In the genomic region with DNA sequence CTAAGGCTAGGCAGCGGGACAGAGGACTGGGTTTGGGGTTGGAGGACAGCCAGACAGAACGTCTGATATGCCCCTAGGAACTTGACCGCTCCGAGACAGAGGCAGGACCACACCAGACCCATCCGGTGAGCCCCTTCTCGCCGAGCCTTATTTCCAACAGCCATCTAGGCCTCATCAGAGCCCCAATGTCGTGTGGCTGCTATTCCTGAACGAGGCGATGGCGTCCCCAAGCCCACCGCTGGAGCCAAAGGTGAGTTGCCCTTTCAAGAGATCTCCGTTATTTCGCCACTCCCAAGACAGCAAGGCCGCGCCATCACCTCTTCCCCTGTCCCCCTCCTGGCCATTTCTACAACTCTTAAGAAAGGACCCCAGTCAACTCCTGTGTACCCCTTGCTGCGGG, we compare ENCODE assay signal across 8 mouse cellular contexts. TPM values are rescaled to one million over a fixed set of nuclear protein-coding genes. Genes with fewer than 3 reads are reported as not detected.
DNase-seq lines count a peak whose midpoint lies in the region; ATAC-seq lines count a peak whose summit lies in the region.

No protein-coding gene starts in this region.

- no peak for DNase-seq in kidney, postnatal 25 days
- peak; percentile 14 for DNase-seq in c-Kit-positive CD71-negative TER-119-negative erythroid progenitor cells, embryonic 14.5 days (ENCODE audit: low read depth)
- peak; percentile 57 for DNase-seq in midbrain, embryonic 14.5 days
- DNase-seq in gastrocnemius, postnatal 36 days, result no peak
- DNase-seq in layer of hippocampus, postnatal 36 days, result no peak
- DNase-seq in layer of hippocampus, adult 9-10 months (ENCODE audit: low spot score), result no peak

- H3K4me3 ChIP-seq in kidney, embryonic 14.5 days (ENCODE audit: low read length), result peak overlapping the region; percentile 55
- peak overlapping the region; percentile 74 for H3K4me3 ChIP-seq in hindbrain, embryonic 15.5 days
- H3K4me3 ChIP-seq in midbrain, embryonic 14.5 days (replicated peaks; ENCODE audit: low read depth, low read length), result peak overlapping the region; percentile 66

- H3K27ac ChIP-seq in kidney, embryonic 14.5 days (ENCODE audit: low read depth, low read length), result no peak overlapping the region
- H3K27ac ChIP-seq in hindbrain, embryonic 15.5 days (replicated peaks), result peak overlapping the region; percentile 70
- H3K27ac ChIP-seq in midbrain, embryonic 14.5 days (replicated peaks; ENCODE audit: low read depth, low read length), result peak overlapping the region; percentile 57

- peak overlapping the region; percentile 48 for H3K9ac ChIP-seq in kidney, embryonic 14.5 days (ENCODE audit: low read depth, low read length)
- peak overlapping the region; percentile 66 for H3K9ac ChIP-seq in hindbrain, embryonic 15.5 days
- peak overlapping the region; percentile 72 for H3K9ac ChIP-seq in midbrain, embryonic 14.5 days (replicated peaks; ENCODE audit: low read length)

- under 1% methylated on average over 17 of the region's 17 CpGs for WGBS in kidney, embryonic 14.5 days
- under 1% methylated on average over 17 of the region's 17 CpGs for WGBS in hindbrain, embryonic 15.5 days
- under 1% methylated on average over 17 of the region's 17 CpGs for WGBS in midbrain, embryonic 14.5 days

- peak overlapping the region; percentile 54 for H3K4me2 ChIP-seq in kidney, embryonic 14.5 days (replicated peaks; ENCODE audit: low read depth, low read length)
- H3K4me2 ChIP-seq in hindbrain, embryonic 15.5 days, result peak overlapping the region; percentile 78
- H3K4me2 ChIP-seq in midbrain, embryonic 14.5 days (ENCODE audit: low read length), result peak overlapping the region; percentile 74

- 0 out of 2 replicates have a peak, but pooled peaks cover 6% of the 10 kb centered on the region for H3K4me1 ChIP-seq in kidney, embryonic 14.5 days (ENCODE audit: control insufficient read depth, insufficient read depth, low read length)
- H3K4me1 ChIP-seq in hindbrain, embryonic 15.5 days (replicated peaks), result peaks cover 39% of the 10 kb centered on the region
- peaks cover 25% of the 10 kb centered on the region for H3K4me1 ChIP-seq in midbrain, embryonic 14.5 days (ENCODE audit: control insufficient read depth, insufficient read depth, low read length)

- H3K27me3 ChIP-seq in kidney, embryonic 14.5 days (ENCODE audit: control insufficient read depth, insufficient read depth, low read length), result no peaks in the 10 kb centered on the region
- no peaks in the 10 kb centered on the region for H3K27me3 ChIP-seq in hindbrain, embryonic 15.5 days
- no peaks in the 10 kb centered on the region for H3K27me3 ChIP-seq in midbrain, embryonic 14.5 days (ENCODE audit: control insufficient read depth, insufficient read depth, low read length)

- intact Hi-C loops in gastrocnemius, postnatal 36 days (cut with DNase I), result loop anchor here (5.0 kb wide), 1 partner anchor 36 kb away; no protein-coding TSS in a partner anchor

- no peaks in the 10 kb centered on the region for H3K9me3 ChIP-seq in kidney, embryonic 14.5 days (ENCODE audit: control insufficient read depth, low read length)
- no peaks in the 10 kb centered on the region for H3K9me3 ChIP-seq in hindbrain, embryonic 15.5 days
- no peaks in the 10 kb centered on the region for H3K9me3 ChIP-seq in midbrain, embryonic 14.5 days (ENCODE audit: control insufficient read depth, low read length)

- ATAC-seq in kidney, embryonic 14.5 days (ENCODE audit: low FRiP score, low TSS enrichment), result peak; percentile 81
- no peak; the same call in 1 of the 2 replicates for ATAC-seq in hindbrain, embryonic 15.5 days (ENCODE audit: low FRiP score, low read depth)
- peak; percentile 78 for ATAC-seq in midbrain, embryonic 14.5 days (ENCODE audit: low FRiP score, low TSS enrichment)

- peaks cover 4% of the 10 kb centered on the region; the same call in 1 of the 2 replicates for H3K36me3 ChIP-seq in kidney, embryonic 14.5 days (ENCODE audit: control insufficient read depth, insufficient read depth, low read length)
- peaks cover 24% of the 10 kb centered on the region for H3K36me3 ChIP-seq in hindbrain, embryonic 15.5 days
- peaks cover 14% of the 10 kb centered on the region for H3K36me3 ChIP-seq in midbrain, embryonic 14.5 days (ENCODE audit: control insufficient read depth, insufficient read depth, low read length)

RNA-seq across cellular contexts. Expression of gene Zfp189, which starts 0.4 kb away (rescaled TPM):
- 5.9 and 10.4 TPM in 2 replicates for polyA plus RNA-seq in kidney, embryonic 14.5 days (2014; fragmentation: Nextera tagmentation; extraction: Ambion mirVana)
- 11.3 and 11.8 TPM in 2 replicates for polyA plus RNA-seq in hindbrain, embryonic 15.5 days (2015; fragmentation: Nextera tagmentation; extraction: Ambion mirVana)
- polyA plus RNA-seq in midbrain, embryonic 14.5 days (2014; fragmentation: Nextera tagmentation; extraction: Ambion mirVana), result 12.9 and 16.1 TPM in 2 replicates
- 1 to 10 TPM; 2.8 to 3.1 TPM for total RNA-seq in gastrocnemius, postnatal 36 days (2021)
- 10 to 100 TPM; 33.6 to 36.5 TPM for total RNA-seq in layer of hippocampus, postnatal 36 days (2021)

RNA-seq across cellular contexts. Expression of gene Mrpl50, which starts 0.5 kb away (rescaled TPM):
- polyA plus RNA-seq in kidney, embryonic 14.5 days (2014; fragmentation: Nextera tagmentation; extraction: Ambion mirVana), result 86.6 and 90.7 TPM in 2 replicates
- polyA plus RNA-seq in hindbrain, embryonic 15.5 days (2015; fragmentation: Nextera tagmentation; extraction: Ambion mirVana), result 72.5 and 72.9 TPM in 2 replicates
- polyA plus RNA-seq in midbrain, embryonic 14.5 days (2014; fragmentation: Nextera tagmentation; extraction: Ambion mirVana), result 78.4 and 90.0 TPM in 2 replicates
- total RNA-seq in gastrocnemius, postnatal 36 days (2021), result 10 to 100 TPM; 29.1 to 30.7 TPM
- total RNA-seq in layer of hippocampus, postnatal 36 days (2021), result 10 to 100 TPM; 31.6 to 34.1 TPM

RNA-seq across cellular contexts. Expression of gene Baat, which starts 15.0 kb away (rescaled TPM):
- polyA plus RNA-seq in kidney, embryonic 14.5 days (2014; fragmentation: Nextera tagmentation; extraction: Ambion mirVana), result 0.16 TPM in 1 of 2 replicates, not detected in the other
- polyA plus RNA-seq in hindbrain, embryonic 15.5 days (2015; fragmentation: Nextera tagmentation; extraction: Ambion mirVana), result not detected in 2 replicates
- polyA plus RNA-seq in midbrain, embryonic 14.5 days (2014; fragmentation: Nextera tagmentation; extraction: Ambion mirVana), result 0.12 and 0.17 TPM in 2 replicates
- under 1 TPM in 1 of 2 experiments, not detected in 1; 0.28 TPM for total RNA-seq in gastrocnemius, postnatal 36 days (2021)
- total RNA-seq in layer of hippocampus, postnatal 36 days (2021), result under 1 TPM in 1 of 2 experiments, not detected in 1; 0.37 TPM

RNA-seq across cellular contexts. Expression of gene Aldob, which starts 28.0 kb away (rescaled TPM):
- 43.9 and 77.0 TPM in 2 replicates for polyA plus RNA-seq in kidney, embryonic 14.5 days (2014; fragmentation: Nextera tagmentation; extraction: Ambion mirVana)
- polyA plus RNA-seq in hindbrain, embryonic 15.5 days (2015; fragmentation: Nextera tagmentation; extraction: Ambion mirVana), result 0.43 and 0.47 TPM in 2 replicates
- 0.19 TPM in 1 of 2 replicates, not detected in the other for polyA plus RNA-seq in midbrain, embryonic 14.5 days (2014; fragmentation: Nextera tagmentation; extraction: Ambion mirVana)
- under 1 TPM in 1 of 2 experiments, not detected in 1; 0.20 TPM for total RNA-seq in gastrocnemius, postnatal 36 days (2021)
- total RNA-seq in layer of hippocampus, postnatal 36 days (2021), result 1 to 10 TPM; 1.9 to 2.1 TPM

RNA-seq across cellular contexts. Expression of gene Acnat1, which starts 47.6 kb away (rescaled TPM):
- polyA plus RNA-seq in kidney, embryonic 14.5 days (2014; fragmentation: Nextera tagmentation; extraction: Ambion mirVana), result not detected in 2 replicates
- not detected in 2 replicates for polyA plus RNA-seq in hindbrain, embryonic 15.5 days (2015; fragmentation: Nextera tagmentation; extraction: Ambion mirVana)
- not detected in 2 replicates for polyA plus RNA-seq in midbrain, embryonic 14.5 days (2014; fragmentation: Nextera tagmentation; extraction: Ambion mirVana)
- total RNA-seq in gastrocnemius, postnatal 36 days (2021), result not detected
- under 1 TPM in 1 of 2 experiments, not detected in 1; 0.28 TPM for total RNA-seq in layer of hippocampus, postnatal 36 days (2021)

Comparison
In these comparisons a context has a peak if more than half of its experiments do, and no peak if none do; other contexts are left out.
1. DNase-seq: peak in c-Kit-positive CD71-negative TER-119-negative erythroid progenitor cells, embryonic 14.5 days (single experiment) and midbrain, embryonic 14.5 days (single experiment); none in kidney, postnatal 25 days (0 of 2), gastrocnemius, postnatal 36 days (0 of 2), layer of hippocampus, postnatal 36 days (0 of 2) and layer of hippocampus, adult 9-10 months (single experiment).
2. Peak in every context shown above with its lines, with median percentiles within 50 percentile points of each other: H3K4me2 ChIP-seq, H3K4me3 ChIP-seq and H3K9ac ChIP-seq.